Mouse (Mus musculus): ENCODE data around the gene Cd9.
"Not testable (repeated sequence)": the region's sequence is repeated elsewhere in the genome, so short reads cannot be mapped to it uniquely, and the experiment has no call there.

Cd9 gene

DNA sequence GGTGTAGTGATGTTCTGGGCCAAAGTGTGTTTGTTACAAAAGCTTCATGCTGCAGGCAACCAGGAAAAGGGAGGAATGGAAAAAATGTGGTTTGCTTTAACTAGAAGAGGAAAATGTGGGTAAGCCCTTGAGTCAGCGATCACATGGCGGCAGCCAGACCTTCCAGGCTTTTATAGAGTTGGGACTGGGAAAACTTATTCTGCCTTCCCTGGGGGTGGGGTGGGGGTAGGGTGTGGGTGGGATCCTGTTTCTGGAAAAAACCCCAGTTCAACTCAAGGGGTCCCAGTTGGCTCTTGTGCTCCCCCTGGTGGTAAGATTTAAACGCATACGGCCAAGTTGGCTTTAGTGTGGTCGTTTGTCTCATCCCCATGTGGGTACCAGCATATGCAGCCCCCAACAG lies 3.5 kb upstream of the Cd9 start:
- no peak for DNase-seq (ENCODE audit: low read depth)

DNA sequence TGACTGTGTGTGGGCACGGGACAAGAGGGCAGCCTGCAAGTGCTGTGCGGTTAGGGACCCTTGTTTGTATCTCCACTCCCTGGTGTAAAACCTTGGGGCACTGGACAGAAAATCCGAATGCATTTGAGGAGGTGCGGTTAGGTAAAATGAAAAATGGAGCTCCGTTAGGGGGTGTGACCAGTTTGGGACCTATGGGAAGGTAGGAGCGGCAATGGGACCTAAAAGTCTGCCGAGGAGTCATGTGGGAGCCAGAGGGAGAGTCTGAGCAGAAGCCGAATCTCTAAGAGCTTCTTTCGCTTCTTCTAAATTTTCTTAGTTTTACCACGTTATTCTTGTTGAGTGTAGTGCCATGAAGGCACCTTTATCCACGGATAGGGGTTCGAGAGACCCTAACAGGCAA lies 1.8 kb upstream of the Cd9 start:
- DNase-seq (ENCODE audit: low read depth): no peak

DNA sequence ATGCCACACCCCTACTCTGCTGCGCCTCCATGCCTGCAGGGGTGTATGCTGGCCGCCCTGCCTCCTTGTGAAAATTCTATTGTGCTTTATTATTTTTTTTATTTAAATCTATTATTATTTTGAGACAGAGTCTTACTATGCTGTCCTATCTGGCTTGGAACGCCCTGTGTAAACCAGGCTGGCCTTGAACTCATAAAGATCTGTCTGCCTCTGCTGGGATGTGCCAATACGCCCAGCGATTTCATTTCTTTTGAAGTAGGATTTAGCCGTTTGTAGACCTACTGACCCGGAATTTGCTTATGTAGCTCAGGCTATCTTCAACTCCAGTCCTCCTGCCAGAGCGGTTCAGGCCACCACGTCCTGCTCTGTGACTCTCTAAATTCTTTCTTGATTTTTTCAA lies 770 bp upstream of the Cd9 start:
- no peak for DNase-seq (ENCODE audit: low read depth)

DNA sequence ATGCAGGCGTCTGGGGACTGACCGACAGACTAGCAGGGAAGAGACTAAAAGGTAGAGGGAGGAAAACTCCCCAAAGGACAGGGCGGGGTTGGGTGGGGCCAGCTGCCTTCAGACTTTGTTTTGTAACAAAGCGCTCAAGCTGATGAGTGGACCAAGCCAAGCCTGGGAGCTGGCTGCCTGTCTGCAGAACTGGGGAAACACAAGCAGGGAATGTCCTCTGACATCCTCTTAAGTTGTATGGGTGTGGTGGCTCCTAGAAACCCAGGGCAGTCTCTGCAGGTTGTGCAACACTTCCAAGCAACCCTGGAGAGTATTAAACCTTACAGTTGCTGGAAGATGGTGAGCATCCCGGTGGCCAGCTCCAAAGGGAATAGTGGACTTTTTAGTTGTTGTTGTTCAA lies 1.4 kb downstream of the Cd9 start:
- DNase-seq (ENCODE audit: low read depth): no peak

DNA sequence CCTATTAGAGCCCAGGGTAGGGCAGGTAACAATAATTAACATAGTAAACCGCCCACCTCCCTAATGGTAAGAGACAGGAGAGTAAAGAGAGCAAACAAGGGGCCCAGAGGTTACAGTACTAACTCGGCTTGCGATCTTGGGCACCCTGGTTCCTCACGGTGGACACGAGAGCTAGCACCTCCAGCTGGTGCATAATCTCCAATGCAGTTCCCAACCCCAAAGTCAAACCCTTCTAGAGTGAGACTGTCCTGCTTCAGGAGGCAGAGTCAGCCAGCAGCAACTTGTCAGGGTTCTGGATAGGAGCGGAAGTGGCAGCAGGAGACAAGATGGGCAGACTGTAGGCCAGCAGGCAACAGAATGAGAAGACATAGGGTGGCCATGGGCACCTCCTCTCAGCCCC lies 1.9 kb downstream of the Cd9 start:
- no peak for DNase-seq (ENCODE audit: low read depth)

DNA sequence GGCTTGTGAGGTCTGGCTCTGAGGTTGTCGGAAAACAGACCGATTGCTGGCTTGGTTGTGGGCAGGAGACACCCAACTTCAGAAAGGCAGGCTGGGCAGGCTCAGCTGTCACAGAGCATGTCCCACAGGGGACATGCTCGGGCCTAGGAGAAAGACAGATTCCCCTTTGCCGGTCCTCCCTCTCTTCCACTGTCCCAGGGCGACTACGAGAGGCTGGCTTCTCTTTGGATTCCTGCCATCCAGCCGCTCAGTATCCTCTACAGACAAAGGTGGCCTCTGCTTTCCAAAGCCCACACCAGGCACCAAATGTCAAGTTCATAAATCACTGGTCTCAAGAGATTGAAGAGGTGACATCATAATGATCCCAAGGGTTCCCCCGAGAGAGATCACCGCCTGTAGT lies 2.6 kb downstream of the Cd9 start:
- DNase-seq (ENCODE audit: low read depth): no peak

DNA sequence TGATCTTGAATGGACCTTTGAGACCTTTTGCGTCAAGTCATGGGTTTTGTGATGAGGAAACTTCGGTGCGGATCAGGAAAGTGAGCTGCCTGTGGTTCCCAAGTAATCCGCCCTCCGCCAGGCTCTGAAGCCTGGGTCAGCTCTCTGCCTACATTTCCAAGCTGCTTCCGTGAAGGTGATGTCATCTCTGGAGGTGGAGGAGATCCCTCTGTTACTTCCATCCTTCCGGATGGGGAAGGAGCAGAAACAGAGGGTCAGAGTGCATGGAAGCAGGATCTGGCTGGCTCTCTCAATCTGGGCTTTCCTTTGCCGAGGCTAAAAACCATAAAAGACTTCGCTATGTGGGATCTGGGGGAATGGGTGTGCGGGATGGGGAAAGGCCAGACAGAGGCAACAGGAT lies 3.2 kb downstream of the Cd9 start:
- no peak for DNase-seq (ENCODE audit: low read depth)

DNA sequence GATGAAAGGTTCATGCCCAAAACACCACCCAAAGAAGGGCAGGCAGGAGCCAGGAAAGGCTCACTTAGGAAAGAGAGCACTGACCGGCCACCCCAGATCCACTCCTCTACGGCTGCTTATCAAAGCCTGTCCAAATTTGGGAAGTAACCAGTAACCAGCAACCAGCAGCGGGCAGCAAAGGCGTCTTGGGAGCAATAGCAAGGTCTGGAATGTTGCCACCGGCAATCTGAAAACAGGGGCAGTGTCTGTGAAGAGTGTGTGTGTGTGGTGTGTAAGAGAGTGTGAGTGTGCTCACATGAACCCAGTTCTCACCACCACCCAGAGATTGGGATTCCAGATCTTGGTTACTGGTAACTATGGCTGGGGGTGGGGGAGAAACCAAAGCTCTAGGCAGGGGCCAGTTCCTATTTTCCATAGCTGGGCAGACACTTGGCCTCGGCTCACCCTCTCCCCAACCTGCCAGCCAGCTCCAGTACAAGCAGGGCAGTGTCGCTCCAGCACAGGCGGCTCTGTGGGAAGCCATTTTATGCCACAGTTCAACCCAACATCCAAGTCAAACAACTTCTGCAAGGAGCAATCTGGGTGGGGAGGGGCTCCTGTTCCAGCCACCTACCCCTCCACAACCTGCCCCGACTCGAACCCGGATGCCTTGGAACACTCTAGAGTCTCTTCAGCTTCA lies 4.6 kb downstream of the Cd9 start:
- DNase-seq (ENCODE audit: low read depth): no peak

DNA sequence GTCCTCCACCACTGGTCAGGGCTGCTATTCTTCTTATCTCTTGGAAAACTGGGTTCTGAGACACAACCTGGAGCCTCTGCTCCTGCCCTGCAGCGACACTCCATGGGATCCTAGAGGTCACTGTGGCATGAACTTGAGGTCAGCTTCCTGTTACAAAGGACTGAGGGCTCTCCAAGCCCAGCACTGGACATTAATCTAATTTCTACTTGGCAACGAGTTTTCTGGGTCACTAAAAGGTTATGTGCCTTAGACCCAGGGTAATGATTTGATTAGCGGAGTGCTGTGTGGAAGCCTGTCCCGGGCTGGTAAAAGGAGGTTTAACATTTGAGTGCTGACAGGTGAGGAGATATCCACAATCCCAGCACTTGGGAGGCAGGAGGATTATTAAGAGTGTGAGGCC lies 9.0 kb downstream of the Cd9 start:
- DNase-seq (ENCODE audit: low read depth): no peak

DNA sequence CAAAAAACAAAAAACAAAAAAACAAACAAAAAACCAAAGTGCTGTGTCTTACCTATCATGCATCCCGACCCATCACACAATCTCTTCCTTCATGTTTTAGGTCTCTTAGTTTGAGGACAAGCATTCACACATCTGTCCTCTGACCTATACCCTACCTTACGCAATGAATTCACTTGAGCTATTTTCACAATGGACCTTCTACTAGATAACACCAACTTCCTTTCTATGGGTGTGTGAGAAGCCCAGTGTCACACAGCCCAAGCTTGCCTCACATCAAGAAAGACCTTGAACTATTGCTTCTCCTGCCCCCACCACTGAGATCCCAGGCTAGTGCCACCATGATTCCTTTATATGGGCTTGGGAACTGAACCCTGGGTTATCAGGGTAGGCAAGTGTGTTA lies 9.9 kb downstream of the Cd9 start:
- no peak for DNase-seq (ENCODE audit: low read depth)

DNA sequence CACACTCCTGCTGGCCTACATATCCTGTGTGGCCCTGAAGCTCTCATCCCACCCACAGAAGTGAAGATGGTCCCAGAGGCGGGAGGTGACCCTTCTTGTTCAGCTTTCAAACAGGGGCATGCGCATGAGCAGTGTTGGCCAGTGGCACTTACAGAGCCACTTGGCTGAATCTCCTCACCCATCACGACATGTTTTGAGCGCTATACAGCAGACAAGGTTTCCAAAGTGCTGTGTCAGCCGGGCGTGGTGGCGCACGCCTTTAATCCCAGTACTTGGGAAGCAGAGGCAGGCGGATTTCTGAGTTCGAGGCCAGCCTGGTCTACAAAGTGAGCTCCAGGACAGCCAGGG lies 10.3 kb downstream of the Cd9 start:
- DNase-seq (ENCODE audit: low read depth): not testable (repeated sequence)

DNA sequence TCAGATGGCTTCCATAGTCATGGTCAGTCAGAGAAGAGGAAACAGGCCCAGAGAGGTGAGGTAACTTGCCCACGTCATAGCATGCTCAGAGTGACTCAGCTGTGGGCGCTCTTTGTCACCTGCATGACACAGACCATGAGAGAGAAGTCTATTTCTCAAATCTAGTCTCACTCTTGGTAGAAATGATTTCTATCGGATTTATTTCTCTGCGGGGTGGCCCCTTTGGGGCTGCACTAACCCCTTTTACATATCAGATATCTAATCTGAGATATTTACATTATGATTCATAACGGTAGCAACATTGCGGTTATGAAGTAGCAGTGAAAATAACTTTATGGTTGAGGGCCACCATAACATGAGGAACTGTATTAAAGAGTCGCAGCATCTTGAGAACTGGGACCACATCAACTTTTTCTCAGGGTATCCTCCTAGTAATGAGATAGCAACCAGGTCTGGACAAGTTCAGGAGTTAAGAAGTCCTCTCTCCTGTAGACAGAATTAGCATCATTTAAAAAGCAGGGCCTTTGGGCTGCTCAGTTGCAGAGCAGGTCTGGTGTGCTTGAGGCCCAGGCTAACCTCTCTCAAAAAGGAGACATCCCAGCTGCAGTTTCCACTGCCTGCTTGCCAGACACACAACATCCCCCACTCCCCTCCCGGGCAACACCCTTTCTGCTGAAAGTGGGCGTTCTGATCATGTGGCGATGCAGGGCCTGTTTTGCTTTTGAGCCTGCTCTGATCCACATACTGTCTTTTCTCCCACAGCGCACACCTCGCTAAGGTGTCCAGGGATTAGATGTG lies 10.9 kb downstream of the Cd9 start:
- DNase-seq (ENCODE audit: low read depth): no peak

DNA sequence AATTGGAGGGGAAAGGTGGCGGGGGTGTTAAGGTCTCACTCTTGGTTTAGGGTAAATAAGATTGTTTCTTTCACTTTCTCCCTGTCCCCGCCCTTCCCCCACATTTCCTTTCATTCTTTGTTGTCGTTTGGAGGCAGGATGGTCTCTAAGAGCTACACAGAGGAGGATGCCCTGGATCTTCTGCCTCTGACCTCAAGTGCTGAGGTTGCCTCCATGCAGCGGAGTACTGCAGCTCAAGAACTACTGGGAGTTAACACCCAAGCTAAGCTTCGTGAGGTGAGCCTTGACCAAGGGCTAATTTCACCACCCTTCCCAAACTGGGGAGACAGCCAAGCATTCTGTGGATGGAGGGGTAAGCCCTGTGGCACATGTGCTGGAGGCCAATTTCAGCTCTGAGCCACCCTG lies 12.2 kb downstream of the Cd9 start:
- DNase-seq (ENCODE audit: low read depth): no peak

DNA sequence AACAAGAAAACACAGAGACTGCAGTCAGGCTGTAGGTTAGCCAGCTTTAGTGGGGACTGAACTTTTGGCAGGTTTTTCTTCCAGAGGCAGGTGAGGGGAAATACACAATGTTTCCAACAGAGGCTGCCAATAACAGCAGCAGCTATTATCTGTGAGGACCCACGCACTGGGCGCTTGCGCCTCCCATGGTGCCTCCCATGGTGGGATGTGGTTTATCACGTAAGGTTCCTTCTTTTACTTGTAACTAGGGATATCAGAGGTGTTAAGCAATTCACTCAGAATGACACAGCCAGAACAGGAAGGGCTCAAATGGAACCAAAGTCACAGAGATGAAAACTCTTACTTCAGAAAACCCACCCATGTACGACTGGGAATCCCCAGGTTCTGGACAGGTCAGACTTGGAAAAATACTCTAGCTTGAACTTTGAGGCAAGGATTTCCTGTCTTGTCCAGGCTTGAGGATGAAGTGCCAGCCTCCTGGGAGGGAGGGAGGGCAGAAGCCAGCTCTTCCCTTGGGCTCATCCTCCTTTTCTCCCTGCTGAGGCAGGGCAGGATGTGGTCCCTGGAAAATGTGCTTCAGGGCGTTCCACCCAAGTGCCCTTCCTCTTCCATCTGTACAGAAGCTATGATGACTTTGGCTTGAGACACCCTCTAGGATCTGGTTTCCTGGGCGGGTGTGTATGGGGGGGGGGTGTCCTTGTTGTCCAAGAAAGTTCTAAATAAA lies 12.8 kb downstream of the Cd9 start:
- no peak for DNase-seq (ENCODE audit: low read depth)

DNA sequence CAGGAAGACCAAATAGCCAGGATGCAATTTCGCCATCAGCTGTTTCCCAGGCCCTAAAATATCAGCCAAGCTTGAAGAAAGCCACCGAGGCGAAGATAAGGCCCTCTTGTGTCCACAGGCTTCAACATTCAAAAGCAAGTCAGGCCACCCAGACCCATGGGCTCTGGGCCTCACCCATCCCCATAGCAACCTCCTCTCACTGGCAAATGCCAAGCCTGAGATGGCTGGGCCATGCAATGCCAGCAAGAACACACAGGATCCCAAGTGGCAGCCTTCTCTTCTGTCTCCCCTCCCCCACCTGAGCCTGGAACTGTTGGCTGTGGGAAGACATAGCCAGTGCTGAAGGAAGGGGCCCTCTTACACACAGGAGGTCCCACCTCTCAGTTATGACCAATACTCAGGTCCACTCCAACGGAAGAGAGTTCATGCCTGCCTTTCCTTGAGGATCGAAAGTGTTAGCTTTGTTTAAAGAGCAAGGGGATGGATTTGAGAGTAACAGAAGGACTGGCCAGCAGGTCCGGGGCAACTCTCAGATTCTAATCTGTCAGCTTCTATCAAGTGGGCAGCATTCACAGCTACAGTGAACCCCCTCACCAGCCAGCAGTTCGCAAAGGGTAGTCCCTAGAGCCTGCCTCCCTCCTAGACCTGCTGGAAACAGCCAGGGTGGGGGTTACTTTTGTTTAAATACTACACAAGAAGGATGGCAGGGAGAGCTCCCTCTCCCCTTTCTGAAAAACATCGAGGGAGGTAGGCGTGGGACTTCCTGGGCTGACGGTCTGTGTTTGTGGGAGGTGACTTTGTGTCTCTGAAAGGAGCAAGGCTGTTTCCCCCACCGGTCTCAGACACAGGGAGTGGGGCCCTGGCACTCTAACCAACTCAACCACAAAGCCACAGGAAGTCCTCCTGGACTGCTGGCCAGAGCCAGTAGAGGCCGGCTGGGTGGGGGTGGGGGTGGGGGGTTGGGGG lies 13.9 kb downstream of the Cd9 start:
- no peak for DNase-seq (ENCODE audit: low read depth)

DNA sequence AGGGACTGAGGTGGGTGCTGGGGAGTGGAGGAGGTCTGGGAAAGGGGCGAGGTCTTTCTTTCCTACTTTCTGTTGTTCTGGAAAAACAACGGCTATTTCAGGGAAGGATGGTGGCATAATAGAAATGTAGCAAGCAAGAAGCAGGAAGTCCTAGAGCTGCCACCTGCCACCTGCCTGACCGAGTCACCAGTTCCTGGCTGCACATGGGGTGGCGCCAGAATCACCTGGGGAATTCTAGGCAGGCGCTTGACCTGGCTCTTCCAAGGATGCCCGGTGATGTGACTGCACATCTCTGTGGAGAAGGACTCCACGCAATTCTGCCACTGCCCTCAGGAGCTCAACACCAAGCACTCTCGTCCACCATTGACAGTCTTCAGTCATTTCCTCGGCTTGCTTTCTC lies 15.2 kb downstream of the Cd9 start:
- no peak for DNase-seq (ENCODE audit: low read depth)

DNA sequence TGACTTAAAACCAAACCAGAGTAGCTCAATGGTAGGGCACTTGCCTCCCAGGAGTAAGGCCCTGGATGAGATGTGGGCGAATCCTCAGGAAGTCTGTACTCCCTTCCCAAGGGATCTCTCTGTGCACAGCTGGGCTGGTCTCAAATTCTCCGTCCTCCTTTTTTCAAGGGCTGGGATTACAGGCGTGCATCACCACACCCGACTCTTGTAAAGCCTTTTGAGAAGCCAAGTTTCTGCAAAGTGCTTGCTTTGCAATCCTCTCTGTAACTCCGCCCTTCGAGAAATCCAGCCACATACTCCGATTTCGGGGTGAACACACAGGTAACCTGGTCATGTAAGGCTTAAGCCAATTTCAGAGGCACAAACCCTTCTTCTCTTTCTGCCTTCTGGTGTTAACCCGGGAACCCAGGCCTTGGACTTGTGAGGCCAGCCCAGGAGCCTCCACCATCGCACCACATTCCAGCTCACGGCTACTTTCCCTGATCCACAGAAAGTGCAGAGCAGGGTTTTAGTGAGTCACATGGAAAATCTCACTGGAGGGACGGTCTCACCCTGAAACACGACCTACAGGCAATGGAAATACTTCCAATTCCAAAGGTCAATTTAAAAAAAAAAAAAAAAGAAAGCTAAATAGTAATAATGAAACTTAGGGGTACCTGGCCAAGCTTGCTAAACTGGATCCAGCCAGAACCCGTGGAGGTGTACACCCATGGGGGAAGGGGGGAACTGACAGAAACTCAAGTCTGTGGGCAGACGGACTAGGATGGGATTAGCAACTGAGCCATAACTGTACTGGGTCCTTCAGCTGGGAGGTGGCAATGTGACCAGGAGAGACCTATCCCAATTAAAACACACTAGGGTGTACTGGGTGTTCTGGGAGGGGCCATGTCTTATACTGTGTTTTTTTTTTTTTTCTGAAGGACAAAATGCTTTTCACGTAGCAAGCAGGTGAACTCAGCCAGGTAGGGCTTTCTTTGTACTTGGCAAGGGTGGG lies 16.2 kb downstream of the Cd9 start:
- no peak for DNase-seq (ENCODE audit: low read depth)

DNA sequence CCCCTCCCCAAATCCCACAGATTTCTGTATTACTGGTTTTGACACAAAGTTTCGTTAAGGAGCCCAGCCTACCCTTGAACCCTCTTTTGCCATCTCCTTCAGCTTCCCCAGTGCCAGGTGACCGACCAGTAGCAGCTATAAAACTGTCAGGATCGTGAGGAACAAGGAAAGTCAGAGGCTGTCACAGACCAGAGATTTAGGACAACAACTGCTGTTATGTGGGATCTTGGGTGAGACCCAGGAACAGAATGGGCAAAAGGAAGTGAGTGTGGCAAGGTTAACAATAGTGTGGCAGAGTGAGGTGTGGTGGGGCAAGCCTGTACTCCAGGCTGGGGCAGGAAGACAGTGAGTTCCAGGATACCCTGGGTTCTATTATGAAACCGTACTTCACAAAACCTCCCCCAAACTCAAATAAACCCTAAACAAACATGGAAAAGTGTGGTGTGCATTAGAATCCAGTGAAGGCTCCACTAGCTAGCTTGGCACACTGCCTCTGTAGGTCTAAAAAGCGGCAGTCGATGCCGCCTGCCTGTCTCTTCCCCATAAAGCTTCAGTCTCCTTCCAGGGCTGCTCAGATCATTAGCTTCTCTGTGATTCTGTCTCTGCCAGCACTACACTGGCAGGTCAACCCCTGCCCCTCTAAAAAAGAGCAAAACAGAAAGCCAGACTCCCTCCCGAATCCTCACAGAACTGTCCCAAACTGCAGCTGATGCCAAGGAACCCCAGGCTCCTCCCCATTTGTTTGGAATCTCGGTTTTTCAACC lies 17.6 kb downstream of the Cd9 start:
- no peak for DNase-seq (ENCODE audit: low read depth)

DNA sequence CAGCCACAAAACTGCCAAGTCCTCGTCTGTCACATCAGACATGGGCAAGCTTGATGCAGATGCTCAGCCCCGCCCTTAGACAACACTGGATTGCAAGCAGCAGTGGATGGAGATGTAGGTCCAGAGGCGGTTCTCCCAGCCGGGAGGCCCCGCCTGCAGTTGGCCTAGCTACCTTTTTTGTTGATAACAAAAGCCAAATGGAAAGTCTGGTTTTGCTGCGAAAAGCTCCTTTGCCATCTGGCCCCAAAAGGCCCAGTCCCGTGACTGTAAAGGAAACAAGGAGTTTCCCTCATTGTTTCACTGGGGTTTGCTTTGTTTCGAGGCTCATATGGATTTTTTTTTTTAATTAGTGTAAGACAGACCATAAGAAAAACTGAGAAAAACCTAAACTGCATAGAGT lies 18.5 kb downstream of the Cd9 start:
- DNase-seq (ENCODE audit: low read depth): no peak

DNA sequence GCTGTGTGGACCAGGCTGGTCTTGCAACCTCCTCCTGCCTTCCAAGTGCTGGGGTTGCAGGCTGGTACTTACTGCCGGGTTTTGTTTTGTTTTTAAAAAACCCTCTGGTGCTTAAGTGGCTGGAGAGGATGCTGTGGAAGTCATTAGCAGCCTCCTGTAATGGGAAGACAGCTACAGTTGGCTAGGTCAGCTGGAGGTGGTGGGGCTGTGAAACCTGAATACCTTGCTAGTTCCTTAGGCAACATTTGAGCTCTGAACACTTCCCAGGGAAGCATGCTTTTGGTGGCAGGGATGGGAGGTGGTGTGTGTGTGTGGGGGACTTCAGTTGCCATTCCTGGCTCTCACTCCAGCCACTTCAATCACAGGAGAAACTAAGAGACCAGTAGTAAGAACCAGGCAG lies 19.4 kb downstream of the Cd9 start:
- DNase-seq (ENCODE audit: low read depth): no peak

Measured in fibroblast of lung, adult 2 months (primary cell).